Mouse (Mus musculus) heart, embryonic 10.5 days (tissue): ENCODE measurements around the gene Mtor. TPM values are rescaled to one million over a fixed set of nuclear protein-coding genes. Genes with fewer than 3 reads are reported as not detected.

Experiments
- DNase-seq: peaks from one replicate; pipeline ENCODE4 v3.0.0-alpha.2; 2017; ENCODE audit warnings: low spot score
- H3K27ac ChIP-seq: fragments of 300-500 bp; sonication (generic); 2 replicates; pipeline ENCODE4 v1.5.1; 2016; ENCODE audit warnings: mild to moderate bottlenecking
- H3K27me3 ChIP-seq: fragments of 300-500 bp; sonication (generic); 2 replicates; pipeline ENCODE4 v1.6.1; 2016; ENCODE audit warnings: mild to moderate bottlenecking; ENCODE audit not compliant: poor library complexity, insufficient read depth, severe bottlenecking
- H3K36me3 ChIP-seq: fragments of 300-500 bp; sonication (generic); 2 replicates; pipeline ENCODE4 v1.6.1; 2016; ENCODE audit warnings: mild to moderate bottlenecking, moderate library complexity
- H3K4me1 ChIP-seq: fragments of 300-500 bp; sonication (generic); 2 replicates; pipeline ENCODE4 v1.6.1; 2016; ENCODE audit warnings: mild to moderate bottlenecking
- H3K4me3 ChIP-seq: fragments of 300-500 bp; sonication (generic); 2 replicates; pipeline ENCODE4 v1.5.1; 2016; ENCODE audit warnings: mild to moderate bottlenecking, moderate library complexity
- H3K9me3 ChIP-seq: fragments of 300-500 bp; sonication (generic); 2 replicates; pipeline ENCODE4 v1.6.1; 2016; ENCODE audit warnings: mild to moderate bottlenecking, moderate library complexity
- WGBS: fragments of 180-500 bp; shearing (Covaris S2); methylation state at CpG from one replicate; pipeline ENCODE4 v1.1.7; 2016; 5-methylcytosine and 5-hydroxymethylcytosine counted together
- polyA plus RNA-seq: library from polyadenylated mRNA; unstranded; fragments of >200 nt; fragmentation: Nextera tagmentation; extraction: Ambion mirVana; gene quantifications from 2 replicates; pipeline ENCODE4 v1.2.1, GENCODE M21; 2016

Gene Mtor
- polyA plus RNA-seq, 1 experiment from 2014 or later = 17.3 TPM

- no peak for DNase-seq
- 90% methylated on average over 5 of the region's 5 CpGs for WGBS
- Histone ChIP-seq H3K27ac (no peak overlapping the region), H3K36me3 (peaks cover 73% of the 10 kb centered on the region), H3K4me1 (peaks cover 18% of the 10 kb centered on the region; the same call in 1 of the 2 replicates), H3K4me3 (no peak overlapping the region), H3K27me3 (no peaks in the 10 kb centered on the region), H3K9me3 (no peaks in the 10 kb centered on the region)
Observed at GRCm38 (mm10) chr4:148581422-148581821, 133.0 kb downstream of the Mtor start.

- 35% methylated on average over 4 of the region's 4 CpGs for WGBS
- Histone ChIP-seq H3K27me3 (no peaks in the 10 kb centered on the region), H3K4me1 (peaks cover 18% of the 10 kb centered on the region; the same call in 1 of the 2 replicates), H3K27ac (no peak overlapping the region), H3K36me3 (peaks cover 54% of the 10 kb centered on the region), H3K9me3 (no peaks in the 10 kb centered on the region), H3K4me3 (no peak overlapping the region)
- DNase-seq = no peak
Observed at GRCm38 (mm10) chr4:148583257-148583656, 134.8 kb downstream of the Mtor start.

GRCm38 (mm10) chr4:148586648-148587047 is 138.2 kb downstream of the Mtor start:
- peaks cover 23% of the 10 kb centered on the region for H3K4me1 ChIP-seq
- no peak overlapping the region for H3K4me3 ChIP-seq
- 74% methylated on average over 9 of the region's 9 CpGs for WGBS
- H3K9me3 ChIP-seq = no peaks in the 10 kb centered on the region
- no peak for DNase-seq
- no peaks in the 10 kb centered on the region for H3K27me3 ChIP-seq
- peaks cover 21% of the 10 kb centered on the region for H3K36me3 ChIP-seq
- H3K27ac ChIP-seq = no peak overlapping the region

- 79% methylated on average over 9 of the region's 9 CpGs for WGBS
- peaks cover 25% of the 10 kb centered on the region for H3K4me1 ChIP-seq
- no peak for DNase-seq
- H3K9me3 ChIP-seq = no peaks in the 10 kb centered on the region
- no peak overlapping the region for H3K27ac ChIP-seq
- no peaks in the 10 kb centered on the region for H3K27me3 ChIP-seq
- no peak overlapping the region for H3K4me3 ChIP-seq
- H3K36me3 ChIP-seq = peaks cover 13% of the 10 kb centered on the region
Observed at GRCm38 (mm10) chr4:148588793-148589192, 140.4 kb downstream of the Mtor start.

GRCm38 (mm10) chr4:148589565-148589964 is 141.2 kb downstream of the Mtor start:
- Histone ChIP-seq H3K27ac (no peak overlapping the region), H3K4me1 (peaks cover 25% of the 10 kb centered on the region), H3K4me3 (no peak overlapping the region), H3K36me3 (peaks cover 21% of the 10 kb centered on the region), H3K9me3 (no peaks in the 10 kb centered on the region), H3K27me3 (no peaks in the 10 kb centered on the region)
- DNase-seq = no peak
- WGBS = 64% methylated on average over 6 of the region's 8 CpGs

- Histone ChIP-seq H3K36me3 (peaks cover 31% of the 10 kb centered on the region), H3K9me3 (no peaks in the 10 kb centered on the region), H3K4me1 (peaks cover 25% of the 10 kb centered on the region), H3K4me3 (peak overlapping the region; percentile 76), H3K27ac (peak overlapping the region; percentile 89), H3K27me3 (no peaks in the 10 kb centered on the region)
- 8% methylated on average over 18 of the region's 18 CpGs for WGBS
- peak; percentile 83 for DNase-seq
Observed at GRCm38 (mm10) chr4:148590421-148591170, 142.2 kb downstream of the Mtor start.

GRCm38 (mm10) chr4:148591171-148591630 is 142.8 kb downstream of the Mtor start, which contains the start of gene Srm:
TSS of gene Srm (plus strand) at chr4:148591503.
- whole genome bisulfite sequencing = under 1% methylated on average over 39 of the region's 50 CpGs
- H3K9me3 ChIP-seq = no peaks in the 10 kb centered on the region
- H3K4me1 ChIP-seq = peaks cover 25% of the 10 kb centered on the region
- peak within 1 kb of the TSS; percentile 76 for H3K4me3 ChIP-seq
- H3K36me3 ChIP-seq = peaks cover 38% of the 10 kb centered on the region
- peak within 1 kb of the TSS; percentile 89 for H3K27ac ChIP-seq
- no peaks in the 10 kb centered on the region for H3K27me3 ChIP-seq
- peak; percentile 99 for DNase-seq

GRCm38 (mm10) chr4:148591637-148592380 is 143.4 kb downstream of the Mtor start:
- H3K27me3 ChIP-seq = no peaks in the 10 kb centered on the region
- H3K27ac ChIP-seq = peak overlapping the region; percentile 89
- under 1% methylated on average over 53 of the region's 53 CpGs for WGBS
- peaks cover 44% of the 10 kb centered on the region for H3K36me3 ChIP-seq
- peaks cover 25% of the 10 kb centered on the region for H3K4me1 ChIP-seq
- H3K4me3 ChIP-seq = peak overlapping the region; percentile 76
- no peaks in the 10 kb centered on the region for H3K9me3 ChIP-seq
- peak; percentile 80 for DNase-seq

- H3K36me3 ChIP-seq = peaks cover 63% of the 10 kb centered on the region
- H3K4me1 ChIP-seq = peaks cover 22% of the 10 kb centered on the region
- no peak overlapping the region for H3K4me3 ChIP-seq
- WGBS = 96% methylated on average over 11 of the region's 11 CpGs
- DNase-seq = no peak
- 0 out of 2 replicates have a peak, but pooled peaks cover 2% of the 10 kb centered on the region for H3K9me3 ChIP-seq
- no peaks in the 10 kb centered on the region for H3K27me3 ChIP-seq
- H3K27ac ChIP-seq = no peak overlapping the region
Observed at GRCm38 (mm10) chr4:148593996-148594395, 145.6 kb downstream of the Mtor start.

- H3K36me3 ChIP-seq = peaks cover 69% of the 10 kb centered on the region
- DNase-seq = no peak
- WGBS = 91% methylated on average over 6 of the region's 6 CpGs
- H3K27me3 ChIP-seq = no peaks in the 10 kb centered on the region
- peaks cover 15% of the 10 kb centered on the region for H3K4me1 ChIP-seq
- no peak overlapping the region for H3K4me3 ChIP-seq
- 0 out of 2 replicates have a peak, but pooled peaks cover 2% of the 10 kb centered on the region for H3K9me3 ChIP-seq
- no peak overlapping the region for H3K27ac ChIP-seq
Observed at GRCm38 (mm10) chr4:148595916-148596315, 147.5 kb downstream of the Mtor start.

GRCm38 (mm10) chr4:148596731-148597130 is 148.3 kb downstream of the Mtor start:
- no peaks in the 10 kb centered on the region for H3K27me3 ChIP-seq
- 0 out of 2 replicates have a peak, but pooled peaks cover 2% of the 10 kb centered on the region for H3K9me3 ChIP-seq
- H3K4me3 ChIP-seq = no peak overlapping the region
- 91% methylated on average over 3 of the region's 3 CpGs for WGBS
- H3K4me1 ChIP-seq = peaks cover 15% of the 10 kb centered on the region
- no peak overlapping the region for H3K27ac ChIP-seq
- no peak for DNase-seq
- peaks cover 69% of the 10 kb centered on the region for H3K36me3 ChIP-seq

GRCm38 (mm10) chr4:148598826-148599225 is 150.4 kb downstream of the Mtor start:
- WGBS = 89% methylated on average over 12 of the region's 12 CpGs
- H3K36me3 ChIP-seq = peaks cover 55% of the 10 kb centered on the region
- DNase-seq = no peak
- 0 out of 2 replicates have a peak, but pooled peaks cover 1% of the 10 kb centered on the region for H3K4me1 ChIP-seq
- no peaks in the 10 kb centered on the region for H3K27me3 ChIP-seq
- 0 out of 2 replicates have a peak, but pooled peaks cover 2% of the 10 kb centered on the region for H3K9me3 ChIP-seq
- no peak overlapping the region for H3K4me3 ChIP-seq
- H3K27ac ChIP-seq = no peak overlapping the region

GRCm38 (mm10) chr4:148600316-148600715 is 151.9 kb downstream of the Mtor start:
- DNase-seq = no peak
- Histone ChIP-seq H3K4me3 (no peak overlapping the region), H3K27ac (no peak overlapping the region), H3K9me3 (0 out of 2 replicates have a peak, but pooled peaks cover 2% of the 10 kb centered on the region), H3K27me3 (no peaks in the 10 kb centered on the region), H3K36me3 (peaks cover 41% of the 10 kb centered on the region), H3K4me1 (0 out of 2 replicates have a peak, but pooled peaks cover 4% of the 10 kb centered on the region)
- WGBS = 84% methylated on average over 4 of the region's 4 CpGs
